Mouse (Mus musculus) heart, postnatal 0 days (tissue): Measurements from ENCODE around the gene Med21. TPM values are rescaled to one million over a fixed set of nuclear protein-coding genes. Genes with fewer than 3 reads are reported as not detected.

Experiments
- ATAC-seq: fragments of 200-750 bp; cut with Nextera tagmentation; 2 replicates; pipeline ENCODE4 v1.8.0; 2017; ENCODE audit warnings: low read depth, moderate number of reproducible peaks, moderate library complexity; ENCODE audit not compliant: insufficient read depth
- DNase-seq: peaks from one replicate; pipeline ENCODE4 v3.0.0-alpha.2; 2016; ENCODE audit warnings: low spot score
- H3K27ac ChIP-seq: fragments of 300-500 bp; sonication (generic); 2 replicates; pipeline ENCODE4 v1.5.1; 2014; ENCODE audit warnings: low read depth, mild to moderate bottlenecking
- H3K27me3 ChIP-seq: fragments of 300-500 bp; sonication (generic); 2 replicates; pipeline ENCODE4 v1.6.1; 2014; ENCODE audit warnings: low read length, mixed read lengths; ENCODE audit not compliant: control insufficient read depth, insufficient read depth
- H3K36me3 ChIP-seq: fragments of 300-500 bp; sonication (generic); replicated peaks from 2 replicates; pipeline ENCODE4 v1.6.1; 2014; ENCODE audit warnings: low read length, mixed read lengths; ENCODE audit not compliant: control insufficient read depth, insufficient read depth
- H3K4me1 ChIP-seq: fragments of 300-500 bp; sonication (generic); 2 replicates; pipeline ENCODE4 v1.6.1; 2014; ENCODE audit warnings: antibody characterized with exemption; ENCODE audit not compliant: control insufficient read depth, insufficient read depth
- H3K4me2 ChIP-seq: fragments of 300-500 bp; sonication (generic); 2 replicates; pipeline ENCODE4 v1.6.1; 2014; ENCODE audit warnings: low read depth, mild to moderate bottlenecking, low read length, moderate library complexity
- H3K4me3 ChIP-seq: fragments of 300-500 bp; sonication (generic); 2 replicates; pipeline ENCODE4 v1.5.1; 2014; ENCODE audit warnings: low read depth, low read length
- H3K9ac ChIP-seq: fragments of 300-500 bp; sonication (generic); replicated peaks from 2 replicates; pipeline ENCODE4 v1.6.1; 2014; ENCODE audit warnings: low read depth, low read length, mixed read lengths
- H3K9me3 ChIP-seq: fragments of 300-500 bp; sonication (generic); replicated peaks from 2 replicates; pipeline ENCODE4 v1.6.1; 2016; ENCODE audit warnings: low read length; ENCODE audit not compliant: control insufficient read depth
- CTCF ChIP-seq: IDR thresholded peaks from 2 replicates; pipeline ENCODE4 v1.5.1; 2016; ENCODE audit warnings: antibody characterized with exemption, control low read depth, low read depth
- EP300 ChIP-seq: IDR thresholded peaks from 2 replicates; pipeline ENCODE4 v1.6.1; 2016; ENCODE audit warnings: antibody characterized with exemption, low read depth
- WGBS: fragments of 180-500 bp; shearing (Covaris S2); extraction: QIAGEN DNeasy Blood & Tissue Kit; methylation state at CpG from one replicate; pipeline ENCODE4 v1.1.7; 2014; 5-methylcytosine and 5-hydroxymethylcytosine counted together
- polyA plus RNA-seq: library from polyadenylated mRNA; unstranded; fragments of >200 nt; fragmentation: Nextera tagmentation; extraction: Ambion mirVana; gene quantifications from 2 replicates; pipeline ENCODE4 v1.2.1, GENCODE M21; 2015
- total RNA-seq: library from RNA; depleted of rRNA; stranded (reverse); fragments of >200 nt; gene quantifications from 2 replicates; pipeline ENCODE4 v1.2.3, GENCODE M21; 2014; ENCODE audit warnings: low replicate concordance

Med21 gene
- total and polyA plus RNA-seq, 2 experiments from 2014 or later: 85.9 to 139 TPM

DNA sequence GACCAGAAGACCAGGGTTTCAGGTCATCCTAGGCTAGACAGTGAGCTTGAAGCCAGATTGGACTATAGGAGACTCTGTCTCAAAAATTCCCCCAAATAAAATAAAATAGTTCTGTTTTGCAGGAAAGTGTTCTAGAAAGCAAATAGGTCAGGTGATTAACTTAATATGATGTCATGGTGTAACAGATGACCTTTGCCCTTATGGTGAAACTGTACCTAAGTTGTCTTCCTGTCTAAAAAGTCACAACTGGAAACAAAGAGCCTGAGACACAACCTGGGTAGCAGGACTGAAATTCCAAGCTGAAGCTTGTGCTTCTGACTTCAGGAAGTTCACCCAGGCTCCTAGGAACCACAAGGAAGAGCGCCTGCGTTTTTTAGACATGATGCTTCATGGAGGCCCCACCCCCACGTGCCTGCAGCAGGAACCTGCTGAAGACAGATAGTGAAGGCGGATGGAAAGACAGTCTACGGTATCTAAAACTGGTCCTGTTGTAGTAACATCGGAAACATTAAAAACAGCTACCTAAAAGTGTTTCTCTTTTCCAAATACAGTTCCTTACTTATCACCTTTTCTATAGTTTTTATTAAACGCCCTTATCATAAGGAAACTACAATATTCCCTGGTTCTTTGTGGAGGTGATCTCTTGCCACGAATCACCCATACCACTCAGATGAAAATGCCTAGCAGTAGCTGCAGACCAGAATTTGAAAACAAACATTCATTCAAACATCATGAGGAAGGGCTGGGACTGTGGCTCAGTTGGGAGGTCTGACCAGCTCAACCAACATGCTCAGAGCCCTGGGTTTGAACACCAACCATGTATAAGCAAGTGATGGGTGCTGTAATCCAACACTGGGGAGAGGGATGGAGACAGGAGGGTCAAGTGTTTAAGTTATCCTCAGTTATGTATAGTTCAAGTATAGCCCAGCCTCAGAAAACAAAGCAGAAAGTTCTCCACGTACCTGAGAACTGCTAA is 12.3 kb upstream of the Med21 start:
- 58% methylated on average over 9 of the region's 9 CpGs for whole genome bisulfite sequencing
- no peak overlapping the region for H3K4me3 ChIP-seq
- TF ChIP-seq EP300 (no peak), CTCF (no peak)
- no peak for DNase-seq
- H3K9ac ChIP-seq: no peak overlapping the region
- peaks cover 16% of the 10 kb centered on the region; the same call in 1 of the 2 replicates for H3K4me1 ChIP-seq
- H3K9me3 ChIP-seq: no peaks in the 10 kb centered on the region
- no peaks in the 10 kb centered on the region for H3K27me3 ChIP-seq
- H3K27ac ChIP-seq: no peak overlapping the region
- H3K36me3 ChIP-seq: no peaks in the 10 kb centered on the region
- ATAC-seq: no peak
- H3K4me2 ChIP-seq: no peak overlapping the region

DNA sequence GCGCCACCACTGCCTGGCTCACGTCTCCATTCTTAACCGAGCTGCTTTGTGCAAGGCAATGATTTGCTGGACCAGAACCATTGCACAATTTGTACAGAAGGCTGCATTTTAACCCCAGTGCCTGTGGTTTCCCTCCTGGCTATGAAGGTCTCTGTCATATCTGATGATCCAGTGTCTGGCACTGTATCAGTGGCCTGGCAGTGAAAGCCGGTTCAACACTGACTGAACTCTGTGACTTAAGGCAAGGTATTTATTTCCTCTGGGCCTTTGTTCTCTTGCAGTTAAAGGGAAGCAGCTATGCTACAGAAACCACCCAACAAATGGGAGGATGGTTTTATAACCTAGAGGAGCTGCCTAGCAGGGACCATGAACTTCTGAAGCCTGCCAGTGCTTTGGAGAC is 11.4 kb upstream of the Med21 start:
- no peaks in the 10 kb centered on the region for H3K9me3 ChIP-seq
- no peak overlapping the region for H3K27ac ChIP-seq
- WGBS: 76% methylated on average over 4 of the region's 4 CpGs
- TF ChIP-seq CTCF (no peak), EP300 (no peak)
- H3K9ac ChIP-seq: no peak overlapping the region
- no peak for ATAC-seq
- H3K36me3 ChIP-seq: no peaks in the 10 kb centered on the region
- no peak overlapping the region for H3K4me2 ChIP-seq
- DNase-seq: no peak
- H3K4me1 ChIP-seq: peaks cover 16% of the 10 kb centered on the region; the same call in 1 of the 2 replicates
- no peak overlapping the region for H3K4me3 ChIP-seq
- H3K27me3 ChIP-seq: no peaks in the 10 kb centered on the region

DNA sequence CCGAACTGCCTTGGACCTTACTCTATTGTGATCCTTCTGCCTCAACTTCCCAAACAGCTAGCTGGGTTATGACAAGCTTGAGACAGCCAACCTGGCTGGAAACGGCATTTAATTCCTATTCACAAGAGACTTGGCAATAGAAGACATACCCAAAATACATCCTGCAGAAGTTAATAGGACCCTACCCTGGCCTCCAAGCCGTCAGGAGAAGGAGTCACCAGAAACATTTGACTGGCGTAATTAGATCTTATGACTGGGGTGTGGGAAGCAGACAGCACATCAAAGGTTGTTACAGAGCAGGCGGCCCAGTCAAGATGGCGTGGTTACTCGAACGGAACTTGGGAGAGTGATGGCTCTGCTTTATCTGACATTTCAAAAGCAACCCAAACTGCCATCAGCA is 10.5 kb upstream of the Med21 start:
- peaks cover 16% of the 10 kb centered on the region; the same call in 1 of the 2 replicates for H3K4me1 ChIP-seq
- TF ChIP-seq EP300: no peak
- TF ChIP-seq CTCF: no peak
- no peaks in the 10 kb centered on the region for H3K9me3 ChIP-seq
- no peak for DNase-seq
- H3K4me2 ChIP-seq: no peak overlapping the region
- no peak for ATAC-seq
- H3K4me3 ChIP-seq: no peak overlapping the region
- WGBS: 72% methylated on average over 8 of the region's 8 CpGs
- no peaks in the 10 kb centered on the region for H3K27me3 ChIP-seq
- no peaks in the 10 kb centered on the region for H3K36me3 ChIP-seq
- H3K27ac ChIP-seq: no peak overlapping the region
- no peak overlapping the region for H3K9ac ChIP-seq

DNA sequence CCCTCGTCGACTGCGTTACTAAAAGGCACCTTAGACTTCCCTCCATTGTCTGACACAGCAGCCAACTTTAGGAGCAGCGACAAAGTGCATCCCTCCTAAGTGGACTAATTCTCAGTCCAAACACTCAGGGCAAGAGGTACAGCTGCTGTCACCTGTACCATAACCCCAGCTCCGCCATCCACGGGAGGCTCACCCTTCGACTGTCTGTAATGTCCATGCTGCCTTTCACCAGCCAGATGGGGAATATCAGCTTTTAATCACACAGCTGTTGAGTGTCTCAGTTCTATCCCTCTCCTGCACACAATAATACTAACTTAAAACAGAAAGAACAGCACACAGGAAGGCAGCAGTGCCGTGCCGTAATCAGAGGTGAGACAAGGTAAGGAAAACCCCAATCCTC is 9.9 kb upstream of the Med21 start:
- WGBS: 65% methylated on average over 9 of the region's 9 CpGs
- Histone ChIP-seq H3K4me1 (peaks cover 16% of the 10 kb centered on the region; the same call in 1 of the 2 replicates), H3K9me3 (no peaks in the 10 kb centered on the region), H3K36me3 (no peaks in the 10 kb centered on the region), H3K27ac (no peak overlapping the region), H3K4me3 (no peak overlapping the region), H3K27me3 (no peaks in the 10 kb centered on the region), H3K9ac (no peak overlapping the region), H3K4me2 (no peak overlapping the region)
- DNase-seq (no peak), ATAC-seq (no peak)
- TF ChIP-seq CTCF (no peak), EP300 (no peak)

DNA sequence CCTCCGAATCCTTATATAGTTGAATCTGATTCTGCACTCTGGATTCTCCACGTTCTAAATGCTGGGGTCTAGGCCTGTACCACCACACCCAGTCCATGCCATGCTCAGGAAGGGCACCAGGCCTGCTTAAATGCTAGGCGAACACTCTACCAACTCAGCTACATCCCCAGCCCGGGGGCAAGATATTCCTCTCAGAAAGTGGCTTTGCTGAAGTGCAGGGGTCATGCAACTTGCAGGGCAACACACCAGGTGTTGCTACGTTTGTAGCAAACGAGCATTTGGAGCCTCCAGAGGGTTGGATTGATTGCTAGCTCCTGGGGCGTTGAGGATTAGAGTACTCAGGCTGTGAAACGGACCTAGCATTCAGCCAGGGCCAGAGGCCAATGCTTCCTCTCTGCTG is 9.2 kb upstream of the Med21 start:
- ATAC-seq: no peak
- peak overlapping the region; percentile 91 for H3K4me2 ChIP-seq
- peak overlapping the region; percentile 93; the same call in 1 of the 2 replicates for H3K9ac ChIP-seq
- no peak overlapping the region for H3K27ac ChIP-seq
- DNase-seq: no peak
- WGBS: 57% methylated on average over 8 of the region's 8 CpGs
- H3K27me3 ChIP-seq: no peaks in the 10 kb centered on the region
- peak overlapping the region; percentile 93 for H3K4me3 ChIP-seq
- H3K36me3 ChIP-seq: no peaks in the 10 kb centered on the region
- TF ChIP-seq CTCF (no peak), EP300 (no peak)
- no peaks in the 10 kb centered on the region for H3K9me3 ChIP-seq
- H3K4me1 ChIP-seq: peaks cover 16% of the 10 kb centered on the region; the same call in 1 of the 2 replicates
